Mouse (Mus musculus) forebrain, embryonic 16.5 days (tissue): ENCODE measurements around the gene Cyp26b1. TPM values are rescaled to one million over a fixed set of nuclear protein-coding genes. Genes with fewer than 3 reads are reported as not detected.

Experiments used
- ATAC-seq: fragments of 200-750 bp; cut with Nextera tagmentation; 2 replicates; pipeline ENCODE4 v1.8.0; 2017; ENCODE audit warnings: mild to moderate bottlenecking, moderate library complexity
- H3K27ac ChIP-seq: fragments of 300-500 bp; sonication (generic); 2 replicates; pipeline ENCODE4 v1.5.1; 2014; ENCODE audit warnings: low read length, control low read depth
- H3K27me3 ChIP-seq: fragments of 300-500 bp; sonication (generic); replicated peaks from 2 replicates; pipeline ENCODE4 v1.6.1; 2014; ENCODE audit warnings: low read length; ENCODE audit not compliant: control insufficient read depth, insufficient read depth
- H3K36me3 ChIP-seq: fragments of 300-500 bp; sonication (generic); 2 replicates; pipeline ENCODE4 v1.6.1; 2014; ENCODE audit not compliant: control insufficient read depth, insufficient read depth
- H3K4me1 ChIP-seq: fragments of 300-500 bp; sonication (generic); replicated peaks from 2 replicates; pipeline ENCODE4 v1.6.1; 2014; ENCODE audit warnings: low read length; ENCODE audit not compliant: control insufficient read depth, insufficient read depth
- H3K4me2 ChIP-seq: fragments of 300-500 bp; sonication (generic); 2 replicates; pipeline ENCODE4 v1.6.1; 2014; ENCODE audit warnings: mild to moderate bottlenecking, low read length, control low read depth
- H3K4me3 ChIP-seq: fragments of 300-500 bp; sonication (generic); replicated peaks from 2 replicates; pipeline ENCODE4 v1.5.1; 2014; ENCODE audit warnings: mild to moderate bottlenecking, low read length, control low read depth
- H3K9ac ChIP-seq: fragments of 300-500 bp; sonication (generic); replicated peaks from 2 replicates; pipeline ENCODE4 v1.6.1; 2014; ENCODE audit warnings: low read depth, low read length, control low read depth
- H3K9me3 ChIP-seq: fragments of 300-500 bp; sonication (generic); 2 replicates; pipeline ENCODE4 v1.6.1; 2016; ENCODE audit warnings: low read length; ENCODE audit not compliant: control insufficient read depth
- WGBS: fragments of 180-500 bp; shearing (Covaris S2); extraction: QIAGEN DNeasy Blood & Tissue Kit; methylation state at CpG from one replicate; pipeline ENCODE4 v1.1.7; 2014; 5-methylcytosine and 5-hydroxymethylcytosine counted together
- polyA plus RNA-seq: library from polyadenylated mRNA; unstranded; fragments of >200 nt; fragmentation: Nextera tagmentation; extraction: Ambion mirVana; gene quantifications from 2 replicates; pipeline ENCODE4 v1.2.1, GENCODE M21; 2015

Cyp26b1 gene
- polyA plus RNA-seq, 1 experiment from 2014 or later = 3.6 TPM

- H3K4me3 ChIP-seq = no peak overlapping the region
- no peak overlapping the region for H3K9ac ChIP-seq
- peaks cover 6% of the 10 kb centered on the region; the same call in 1 of the 2 replicates for H3K4me1 ChIP-seq
- H3K27me3 ChIP-seq = 0 out of 2 replicates have a peak, but pooled peaks cover 2% of the 10 kb centered on the region
- H3K9me3 ChIP-seq = no peaks in the 10 kb centered on the region
- no peak overlapping the region for H3K27ac ChIP-seq
- H3K4me2 ChIP-seq = no peak overlapping the region
- no peak for ATAC-seq
- H3K36me3 ChIP-seq = no peaks in the 10 kb centered on the region
These were observed 24.1 kb downstream of the Cyp26b1 start for GRCm38 (mm10) chr6:84569590-84569989.

- H3K4me3 ChIP-seq = no peak overlapping the region
- ATAC-seq = no peak
- 0 out of 2 replicates have a peak, but pooled peaks cover 2% of the 10 kb centered on the region for H3K27me3 ChIP-seq
- peaks cover 3% of the 10 kb centered on the region; the same call in 1 of the 2 replicates for H3K4me1 ChIP-seq
- no peaks in the 10 kb centered on the region for H3K36me3 ChIP-seq
- WGBS = 87% methylated on average over 6 of the region's 6 CpGs
- no peak overlapping the region for H3K27ac ChIP-seq
- H3K9ac ChIP-seq = no peak overlapping the region
- H3K4me2 ChIP-seq = no peak overlapping the region
- no peaks in the 10 kb centered on the region for H3K9me3 ChIP-seq
These were observed 24.8 kb downstream of the Cyp26b1 start for GRCm38 (mm10) chr6:84568880-84569279.

GRCm38 (mm10) chr6:84567696-84568095 is 26.0 kb downstream of the Cyp26b1 start:
- ATAC-seq = no peak
- 31% methylated on average over 4 of the region's 4 CpGs for whole genome bisulfite sequencing

GRCm38 (mm10) chr6:84566825-84567224 is 26.9 kb downstream of the Cyp26b1 start:
- ATAC-seq = no peak
- no peak overlapping the region for H3K27ac ChIP-seq
- H3K4me1 ChIP-seq = no peaks in the 10 kb centered on the region
- H3K4me2 ChIP-seq = no peak overlapping the region
- H3K27me3 ChIP-seq = no peaks in the 10 kb centered on the region
- H3K36me3 ChIP-seq = no peaks in the 10 kb centered on the region
- no peak overlapping the region for H3K9ac ChIP-seq
- 58% methylated on average over 2 of the region's 2 CpGs for WGBS
- H3K4me3 ChIP-seq = no peak overlapping the region
- H3K9me3 ChIP-seq = no peaks in the 10 kb centered on the region

More at GRCm38 (mm10) chr6:84567696-84568095, 26.0 kb downstream of the Cyp26b1 start:
- Histone ChIP-seq H3K4me3 (no peak overlapping the region), H3K9ac (no peak overlapping the region), H3K4me2 (no peak overlapping the region), H3K27me3 (no peaks in the 10 kb centered on the region), H3K36me3 (no peaks in the 10 kb centered on the region), H3K27ac (no peak overlapping the region), H3K9me3 (no peaks in the 10 kb centered on the region), H3K4me1 (no peaks in the 10 kb centered on the region)

- H3K36me3 ChIP-seq = no peaks in the 10 kb centered on the region
- no peak overlapping the region for H3K4me3 ChIP-seq
- H3K27me3 ChIP-seq = no peaks in the 10 kb centered on the region
- no peak overlapping the region for H3K4me2 ChIP-seq
- H3K4me1 ChIP-seq = no peaks in the 10 kb centered on the region
- no peak overlapping the region for H3K9ac ChIP-seq
- ATAC-seq = no peak
- H3K9me3 ChIP-seq = no peaks in the 10 kb centered on the region
- WGBS = 75% methylated on average over 5 of the region's 5 CpGs
- H3K27ac ChIP-seq = no peak overlapping the region
These were observed 28.5 kb downstream of the Cyp26b1 start for GRCm38 (mm10) chr6:84565245-84565644.

- Histone ChIP-seq H3K36me3 (no peaks in the 10 kb centered on the region), H3K9me3 (no peaks in the 10 kb centered on the region), H3K27ac (no peak overlapping the region), H3K9ac (no peak overlapping the region), H3K4me2 (no peak overlapping the region), H3K4me3 (no peak overlapping the region), H3K4me1 (no peaks in the 10 kb centered on the region), H3K27me3 (no peaks in the 10 kb centered on the region)
- ATAC-seq = no peak
- WGBS = 72% methylated on average over 4 of the region's 4 CpGs
These were observed 30.8 kb downstream of the Cyp26b1 start for GRCm38 (mm10) chr6:84562948-84563347.

- Histone ChIP-seq H3K36me3 (no peaks in the 10 kb centered on the region), H3K4me1 (no peaks in the 10 kb centered on the region), H3K4me3 (no peak overlapping the region), H3K9ac (no peak overlapping the region), H3K9me3 (no peaks in the 10 kb centered on the region), H3K27me3 (no peaks in the 10 kb centered on the region), H3K27ac (no peak overlapping the region), H3K4me2 (no peak overlapping the region)
- 96% methylated on average over 1 of the region's 1 CpGs for WGBS
- no peak for ATAC-seq
These were observed 32.5 kb downstream of the Cyp26b1 start for GRCm38 (mm10) chr6:84561171-84561570.

GRCm38 (mm10) chr6:84549852-84550437 is 43.8 kb downstream of the Cyp26b1 start:
- no peak overlapping the region for H3K4me2 ChIP-seq
- 67% methylated on average over 9 of the region's 9 CpGs for WGBS

GRCm38 (mm10) chr6:84545428-84545827 is 48.3 kb downstream of the Cyp26b1 start:
- 84% methylated on average over 2 of the region's 2 CpGs for WGBS
- Histone ChIP-seq H3K9me3 (no peaks in the 10 kb centered on the region), H3K27ac (no peak overlapping the region), H3K9ac (no peak overlapping the region), H3K27me3 (no peaks in the 10 kb centered on the region), H3K36me3 (no peaks in the 10 kb centered on the region), H3K4me2 (no peak overlapping the region), H3K4me3 (no peak overlapping the region), H3K4me1 (no peaks in the 10 kb centered on the region)
- no peak for ATAC-seq

More at GRCm38 (mm10) chr6:84549852-84550437, 43.8 kb downstream of the Cyp26b1 start:
- no peaks in the 10 kb centered on the region for H3K9me3 ChIP-seq
- no peaks in the 10 kb centered on the region; the same call in 1 of the 2 replicates for H3K4me1 ChIP-seq
- H3K27me3 ChIP-seq = no peaks in the 10 kb centered on the region
- no peaks in the 10 kb centered on the region for H3K36me3 ChIP-seq
- H3K4me3 ChIP-seq = no peak overlapping the region
- no peak for ATAC-seq
- H3K9ac ChIP-seq = no peak overlapping the region
- no peak overlapping the region for H3K27ac ChIP-seq

- no peaks in the 10 kb centered on the region for H3K9me3 ChIP-seq
- H3K27me3 ChIP-seq = no peaks in the 10 kb centered on the region
- no peaks in the 10 kb centered on the region for H3K36me3 ChIP-seq
- H3K9ac ChIP-seq = no peak overlapping the region
- no peak for ATAC-seq
- no peaks in the 10 kb centered on the region for H3K4me1 ChIP-seq
- no peak overlapping the region for H3K4me3 ChIP-seq
- no peak overlapping the region for H3K27ac ChIP-seq
- no peak overlapping the region for H3K4me2 ChIP-seq
- 83% methylated on average over 3 of the region's 3 CpGs for WGBS
These were observed 49.3 kb downstream of the Cyp26b1 start for GRCm38 (mm10) chr6:84544359-84544758.
